Mouse (Mus musculus) embryonic facial prominence, embryonic 13.5 days (tissue): ENCODE measurements around the gene Dhrs7. TPM values are rescaled to one million over a fixed set of nuclear protein-coding genes. Genes with fewer than 3 reads are reported as not detected.
A peak's percentile ranks its signal among the peaks of the same experiment; 100 is the strongest.

ENCODE experiments used
- ATAC-seq: fragments of 200-750 bp; cut with Nextera tagmentation; 2 replicates; pipeline ENCODE4 v1.8.0; 2017; ENCODE audit warnings: low read depth; ENCODE audit not compliant: insufficient number of reproducible peaks, insufficient read depth, low FRiP score, low TSS enrichment
- H3K27ac ChIP-seq: fragments of 300-500 bp; sonication (generic); 2 replicates; pipeline ENCODE4 v1.5.1; 2015; ENCODE audit warnings: moderate library complexity, mild to moderate bottlenecking, inconsistent platforms
- H3K27me3 ChIP-seq: fragments of 300-500 bp; sonication (generic); 2 replicates; pipeline ENCODE4 v1.6.1; 2015; ENCODE audit warnings: mild to moderate bottlenecking, inconsistent platforms
- H3K36me3 ChIP-seq: fragments of 300-500 bp; sonication (generic); 2 replicates; pipeline ENCODE4 v1.6.1; 2015; ENCODE audit warnings: mild to moderate bottlenecking, inconsistent platforms
- H3K4me1 ChIP-seq: fragments of 300-500 bp; sonication (generic); 2 replicates; pipeline ENCODE4 v1.6.1; 2015; ENCODE audit warnings: inconsistent platforms
- H3K4me2 ChIP-seq: fragments of 300-500 bp; sonication (generic); 2 replicates; pipeline ENCODE4 v1.6.1; 2015; ENCODE audit warnings: moderate library complexity, mild to moderate bottlenecking, inconsistent platforms
- H3K4me3 ChIP-seq: fragments of 300-500 bp; sonication (generic); 2 replicates; pipeline ENCODE4 v1.5.1; 2015; ENCODE audit warnings: mild to moderate bottlenecking, inconsistent platforms
- H3K9ac ChIP-seq: fragments of 300-500 bp; sonication (generic); 2 replicates; pipeline ENCODE4 v1.6.1; 2015; ENCODE audit warnings: mild to moderate bottlenecking, inconsistent platforms
- H3K9me3 ChIP-seq: fragments of 300-500 bp; sonication (generic); 2 replicates; pipeline ENCODE4 v1.6.1; 2016; ENCODE audit warnings: inconsistent platforms
- WGBS: fragments of 180-500 bp; shearing (Covaris S2); methylation state at CpG from one replicate; pipeline ENCODE4 v1.1.7; 2015; ENCODE audit warnings: mixed read lengths; 5-methylcytosine and 5-hydroxymethylcytosine counted together
- polyA plus RNA-seq: library from polyadenylated mRNA; unstranded; fragments of >200 nt; fragmentation: Nextera tagmentation; extraction: Ambion mirVana; gene quantifications from 2 replicates; pipeline ENCODE4 v1.2.1, GENCODE M21; 2015

Gene Dhrs7
- polyA plus RNA-seq, 1 experiment from 2014 or later = 16.6 TPM

- no peaks in the 10 kb centered on the region for H3K4me1 ChIP-seq
- ATAC-seq = no peak
- WGBS = 88% methylated on average over 1 of the region's 1 CpGs
Observed at GRCm38 (mm10) chr12:72681919-72682318, 17.2 kb upstream of the Dhrs7 start.

GRCm38 (mm10) chr12:72679635-72680034 lies 14.9 kb upstream of the Dhrs7 start:
- no peak for ATAC-seq
- Histone ChIP-seq H3K27ac (no peak overlapping the region), H3K4me2 (no peak overlapping the region), H3K4me3 (no peak overlapping the region), H3K9me3 (no peaks in the 10 kb centered on the region), H3K4me1 (peaks cover 4% of the 10 kb centered on the region), H3K9ac (no peak overlapping the region), H3K36me3 (no peaks in the 10 kb centered on the region), H3K27me3 (no peaks in the 10 kb centered on the region)
- WGBS = 67% methylated on average over 3 of the region's 3 CpGs

More at GRCm38 (mm10) chr12:72681919-72682318, 17.2 kb upstream of the Dhrs7 start:
- no peak overlapping the region for H3K9ac ChIP-seq
- no peaks in the 10 kb centered on the region for H3K36me3 ChIP-seq
- H3K27me3 ChIP-seq = no peaks in the 10 kb centered on the region
- no peak overlapping the region for H3K4me3 ChIP-seq
- no peaks in the 10 kb centered on the region for H3K9me3 ChIP-seq
- H3K4me2 ChIP-seq = no peak overlapping the region
- no peak overlapping the region for H3K27ac ChIP-seq

- WGBS = 70% methylated on average over 2 of the region's 2 CpGs
- Histone ChIP-seq H3K4me2 (no peak overlapping the region), H3K27me3 (no peaks in the 10 kb centered on the region), H3K4me1 (peaks cover 5% of the 10 kb centered on the region), H3K9ac (no peak overlapping the region), H3K4me3 (no peak overlapping the region), H3K27ac (no peak overlapping the region), H3K36me3 (no peaks in the 10 kb centered on the region), H3K9me3 (no peaks in the 10 kb centered on the region)
- no peak for ATAC-seq
Observed at GRCm38 (mm10) chr12:72674820-72675219, 10.1 kb upstream of the Dhrs7 start.

- H3K9ac ChIP-seq = no peak overlapping the region
- no peaks in the 10 kb centered on the region for H3K27me3 ChIP-seq
- no peaks in the 10 kb centered on the region; the same call in 1 of the 2 replicates for H3K9me3 ChIP-seq
- peaks cover 5% of the 10 kb centered on the region for H3K4me1 ChIP-seq
- no peak overlapping the region for H3K4me2 ChIP-seq
- ATAC-seq = no peak
- H3K36me3 ChIP-seq = no peaks in the 10 kb centered on the region
- no peak overlapping the region for H3K4me3 ChIP-seq
- no peak overlapping the region for H3K27ac ChIP-seq
- WGBS = 71% methylated on average over 7 of the region's 7 CpGs
Observed at GRCm38 (mm10) chr12:72674079-72674797, 9.5 kb upstream of the Dhrs7 start.

GRCm38 (mm10) chr12:72671516-72672135 lies 6.9 kb upstream of the Dhrs7 start:
- 88% methylated on average over 6 of the region's 6 CpGs for WGBS
- no peaks in the 10 kb centered on the region; the same call in 1 of the 2 replicates for H3K9me3 ChIP-seq

GRCm38 (mm10) chr12:72670921-72671320 lies 6.2 kb upstream of the Dhrs7 start:
- H3K27me3 ChIP-seq = no peaks in the 10 kb centered on the region
- H3K36me3 ChIP-seq = no peaks in the 10 kb centered on the region
- H3K4me3 ChIP-seq = no peak overlapping the region
- H3K27ac ChIP-seq = no peak overlapping the region
- H3K4me2 ChIP-seq = no peak overlapping the region
- 86% methylated on average over 8 of the region's 8 CpGs for WGBS
- H3K9me3 ChIP-seq = no peaks in the 10 kb centered on the region; the same call in 1 of the 2 replicates
- no peak for ATAC-seq
- no peak overlapping the region for H3K9ac ChIP-seq
- peaks cover 5% of the 10 kb centered on the region for H3K4me1 ChIP-seq

More at GRCm38 (mm10) chr12:72671516-72672135, 6.9 kb upstream of the Dhrs7 start:
- Histone ChIP-seq H3K27me3 (no peaks in the 10 kb centered on the region), H3K27ac (no peak overlapping the region), H3K4me3 (no peak overlapping the region), H3K4me1 (peaks cover 5% of the 10 kb centered on the region), H3K36me3 (no peaks in the 10 kb centered on the region), H3K9ac (no peak overlapping the region), H3K4me2 (no peak overlapping the region)
- no peak for ATAC-seq

- H3K9me3 ChIP-seq = no peaks in the 10 kb centered on the region; the same call in 1 of the 2 replicates
- no peak overlapping the region for H3K4me2 ChIP-seq
- no peak overlapping the region for H3K4me3 ChIP-seq
- H3K4me1 ChIP-seq = peaks cover 14% of the 10 kb centered on the region; the same call in 1 of the 2 replicates
- ATAC-seq = no peak
- H3K36me3 ChIP-seq = no peaks in the 10 kb centered on the region
- no peaks in the 10 kb centered on the region for H3K27me3 ChIP-seq
- no peak overlapping the region for H3K27ac ChIP-seq
- no peak overlapping the region for H3K9ac ChIP-seq
- WGBS = 55% methylated on average over 10 of the region's 10 CpGs
Observed at GRCm38 (mm10) chr12:72667868-72668469, 3.3 kb upstream of the Dhrs7 start.

GRCm38 (mm10) chr12:72666015-72666414 lies 1.3 kb upstream of the Dhrs7 start:
- ATAC-seq = no peak
- Histone ChIP-seq H3K27me3 (no peaks in the 10 kb centered on the region), H3K36me3 (no peaks in the 10 kb centered on the region), H3K9me3 (no peaks in the 10 kb centered on the region; the same call in 1 of the 2 replicates), H3K4me1 (peaks cover 14% of the 10 kb centered on the region; the same call in 1 of the 2 replicates), H3K4me2 (no peak overlapping the region), H3K27ac (no peak overlapping the region), H3K9ac (no peak overlapping the region), H3K4me3 (no peak overlapping the region)
- WGBS = 77% methylated on average over 5 of the region's 5 CpGs

- peak overlapping the region; percentile 66 for H3K27ac ChIP-seq
- peak overlapping the region; percentile 61 for H3K4me3 ChIP-seq
- H3K9me3 ChIP-seq = no peaks in the 10 kb centered on the region
- peak overlapping the region; percentile 93 for H3K4me2 ChIP-seq
- 0 out of 2 replicates have a peak, but pooled peaks have one; percentile 27 for ATAC-seq
- no peaks in the 10 kb centered on the region for H3K36me3 ChIP-seq
- H3K4me1 ChIP-seq = peaks cover 14% of the 10 kb centered on the region; the same call in 1 of the 2 replicates
- peak overlapping the region; percentile 77 for H3K9ac ChIP-seq
- 8% methylated on average over 28 of the region's 28 CpGs for WGBS
- no peaks in the 10 kb centered on the region for H3K27me3 ChIP-seq
Observed at GRCm38 (mm10) chr12:72664020-72664734, 532 bp downstream of the Dhrs7 start.

- no peak for ATAC-seq
- no peaks in the 10 kb centered on the region for H3K4me1 ChIP-seq
- no peak overlapping the region for H3K4me2 ChIP-seq
- no peaks in the 10 kb centered on the region for H3K9me3 ChIP-seq
- H3K36me3 ChIP-seq = no peaks in the 10 kb centered on the region
- 85% methylated on average over 16 of the region's 16 CpGs for WGBS
- no peak overlapping the region for H3K4me3 ChIP-seq
- no peaks in the 10 kb centered on the region for H3K27me3 ChIP-seq
- H3K9ac ChIP-seq = no peak overlapping the region
- H3K27ac ChIP-seq = no peak overlapping the region
Observed at GRCm38 (mm10) chr12:72655775-72656174, 8.9 kb downstream of the Dhrs7 start.

- WGBS = 16% methylated on average over 4 of the region's 4 CpGs
Observed at GRCm38 (mm10) chr12:72654698-72655097, 10.0 kb downstream of the Dhrs7 start.

More at GRCm38 (mm10) chr12:72654698-72655097, 10.0 kb downstream of the Dhrs7 start:
- no peak overlapping the region for H3K4me2 ChIP-seq
- no peaks in the 10 kb centered on the region for H3K4me1 ChIP-seq
- H3K36me3 ChIP-seq = no peaks in the 10 kb centered on the region
- no peak for ATAC-seq
- no peak overlapping the region for H3K4me3 ChIP-seq
- no peak overlapping the region for H3K27ac ChIP-seq
- no peaks in the 10 kb centered on the region for H3K27me3 ChIP-seq
- H3K9ac ChIP-seq = no peak overlapping the region
- no peaks in the 10 kb centered on the region for H3K9me3 ChIP-seq
